Mouse (Mus musculus) ES-E14 (cell line): ENCODE measurements at regions not wholly inside any gene's neighbourhood (a gene's known extent, or its start where the extent isn't known, plus 50 kb on each side); places are given as distances from the start of the nearest gene placed in this dataset.

ENCODE experiments used
- CHD2 ChIP-seq: IDR thresholded peaks from 2 replicates; pipeline ENCODE4 v1.6.1; 2014; ENCODE audit warnings: mild to moderate bottlenecking, low read depth, low read length, inconsistent platforms
- HCFC1 ChIP-seq: IDR thresholded peaks from 2 replicates; pipeline ENCODE4 v1.6.1; 2012; ENCODE audit warnings: low read length, inconsistent platforms, borderline replicate concordance; ENCODE audit not compliant: insufficient read depth
- MAFK ChIP-seq: IDR thresholded peaks from 2 replicates; pipeline ENCODE4 v1.6.1; 2014; ENCODE audit warnings: mild to moderate bottlenecking, low read depth, low read length, inconsistent platforms; ENCODE audit not compliant: insufficient read depth
- ZNF384 ChIP-seq: IDR thresholded peaks from 2 replicates; pipeline ENCODE4 v1.6.1; 2012; ENCODE audit warnings: low read depth, low read length, inconsistent platforms

DNA sequence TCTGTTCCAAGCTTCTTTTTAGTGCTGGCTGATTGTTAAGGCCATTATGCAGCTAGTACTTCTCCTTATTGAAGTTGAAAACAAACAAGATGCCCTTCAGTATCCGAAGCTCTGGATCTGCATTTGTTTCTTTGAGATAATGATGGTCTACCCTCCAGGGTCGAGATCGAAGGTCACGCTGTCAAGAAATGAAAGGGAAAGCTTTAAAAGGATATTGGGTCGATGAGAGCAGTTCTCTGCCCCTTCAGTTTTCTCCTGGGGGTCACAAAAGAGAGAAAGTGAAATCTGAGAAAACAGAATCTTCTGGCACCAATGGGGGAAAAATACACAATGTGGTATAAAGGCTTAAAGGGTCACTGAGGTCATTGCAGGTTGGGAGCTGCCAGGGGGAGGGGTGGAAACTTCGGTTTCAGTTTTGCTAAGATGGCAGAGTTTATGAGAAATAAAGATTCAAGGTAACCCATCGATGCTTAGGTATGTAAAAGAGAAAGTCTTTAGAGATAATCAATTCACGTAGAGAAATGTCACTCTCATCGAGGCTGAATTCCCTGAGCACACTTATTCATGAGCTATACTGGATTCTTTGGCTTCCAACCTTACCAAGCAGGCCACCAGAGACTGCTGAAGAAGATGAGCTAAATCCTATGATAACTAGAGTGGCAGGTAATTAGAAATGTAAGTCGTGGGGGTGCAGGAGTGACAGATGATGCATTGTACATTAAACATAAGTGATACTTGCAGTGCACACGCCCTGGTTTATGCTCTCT is 64.4 kb upstream of the Hpf1 start:
- TF ChIP-seq HCFC1: no peak
- no peak for TF ChIP-seq MAFK
- TF ChIP-seq CHD2: no peak
- TF ChIP-seq ZNF384: no peak
